Mouse (Mus musculus) CH12.LX (cell line): Measurements from ENCODE around the gene Plcb1. TPM values are rescaled to one million over a fixed set of nuclear protein-coding genes. Genes with fewer than 3 reads are reported as not detected.

Experiments used
- DNase-seq: peaks from one replicate; pipeline ENCODE4 v3.0.0-alpha.2; 2013; ENCODE audit errors: extremely low read depth
- H3K27ac ChIP-seq: 2 replicates; pipeline ENCODE4 v1.5.1; 2012; ENCODE audit warnings: low read depth, mild to moderate bottlenecking, control low read depth, moderate library complexity; ENCODE audit not compliant: insufficient read depth
- H3K27me3 ChIP-seq: replicated peaks from 2 replicates; pipeline ENCODE3; 2012; ENCODE audit warnings: inconsistent platforms
- H3K36me3 ChIP-seq, 2 experiments: replicated peaks in 1 of 2; 2 replicates each; pipeline versions ENCODE3 to v1.6.1; 2012; ENCODE audit warnings: inconsistent platforms in 1 of 2, low read length in 1 of 2, mild to moderate bottlenecking in 1 of 2, mixed read lengths in 1 of 2, moderate library complexity in 1 of 2; ENCODE audit not compliant: control insufficient read depth in 1 of 2, insufficient read depth in 1 of 2
- H3K4me1 ChIP-seq, 2 experiments: 2 replicates each; pipeline ENCODE4 v1.6.1; 2012; ENCODE audit warnings: inconsistent platforms in 1 of 2, moderate library complexity in 1 of 2; ENCODE audit not compliant: insufficient read depth in 2 of 2, control insufficient read depth in 1 of 2
- H3K4me2 ChIP-seq: 2 replicates; pipeline ENCODE4 v1.6.1; 2012; ENCODE audit warnings: low read depth, mild to moderate bottlenecking, control low read depth; ENCODE audit not compliant: poor library complexity, insufficient read depth, severe bottlenecking
- H3K4me3 ChIP-seq, 3 experiments: fragments of 150-350 bp in 1 of 3; sonication (generic) in 1 of 3; replicated peaks in 1 of 3; 2 replicates each; pipeline versions ENCODE3 to v1.5.1; 2011 to 2012; ENCODE audit warnings: low read depth in 2 of 3, low read length in 2 of 3, mild to moderate bottlenecking in 2 of 3, moderate library complexity in 2 of 3, control low read depth in 1 of 3, improper control_type of control experiment in 1 of 3, inconsistent platforms in 1 of 3, mixed read lengths in 1 of 3; ENCODE audit not compliant: poor library complexity in 1 of 3
- H3K79me2 ChIP-seq: replicated peaks from 2 replicates; pipeline ENCODE4 v1.6.1; 2012; ENCODE audit warnings: mild to moderate bottlenecking, moderate library complexity; ENCODE audit not compliant: control insufficient read depth, poor library complexity, insufficient read depth, severe bottlenecking; ENCODE audit errors: extremely low read depth
- H3K9ac ChIP-seq: 2 replicates; pipeline ENCODE4 v1.6.1; 2012; ENCODE audit warnings: low read depth, mild to moderate bottlenecking, control low read depth, moderate library complexity; ENCODE audit not compliant: insufficient read depth
- H3K9me3 ChIP-seq: replicated peaks from 2 replicates; pipeline ENCODE3; 2012; ENCODE audit warnings: low read length, inconsistent platforms, mixed read lengths
- BHLHE40 ChIP-seq: IDR thresholded peaks from 2 replicates; pipeline ENCODE4 v1.6.1; 2011; ENCODE audit warnings: mild to moderate bottlenecking, low read depth, low read length, improper control_type of control experiment
- CHD2 ChIP-seq: IDR thresholded peaks from 2 replicates; pipeline ENCODE4 v1.6.1; 2011; ENCODE audit warnings: low read length, improper control_type of control experiment
- CTCF ChIP-seq, 2 experiments: IDR thresholded peaks in 1 of 2; conservative IDR thresholded peaks in 1 of 2; 2 replicates each; pipeline ENCODE4 v1.5.1; 2011 to 2012; ENCODE audit warnings: low read depth in 2 of 2, low read length in 2 of 2, improper control_type of control experiment in 1 of 2, inconsistent platforms in 1 of 2, mild to moderate bottlenecking in 1 of 2, moderate library complexity in 1 of 2
- ETS1 ChIP-seq: conservative IDR thresholded peaks from 2 replicates; pipeline ENCODE4 v1.6.1; 2012; ENCODE audit warnings: low read depth, mild to moderate bottlenecking, inconsistent platforms, low read length, improper control_type of control experiment, moderate library complexity
- GABPA ChIP-seq: IDR thresholded peaks from 2 replicates; pipeline ENCODE4 v1.6.1; 2012; ENCODE audit warnings: low read depth, low read length, improper control_type of control experiment, inconsistent platforms; ENCODE audit not compliant: insufficient replicate concordance
- HCFC1 ChIP-seq: IDR thresholded peaks from 2 replicates; pipeline ENCODE4 v1.6.1; 2012; ENCODE audit warnings: low read depth, mild to moderate bottlenecking, inconsistent platforms, low read length, improper control_type of control experiment
- IRF4 ChIP-seq: IDR thresholded peaks from 2 replicates; pipeline ENCODE4 v1.6.1; 2014; ENCODE audit warnings: low read depth, mild to moderate bottlenecking, inconsistent platforms, low read length, improper control_type of control experiment
- JUN ChIP-seq: IDR thresholded peaks from 2 replicates; pipeline ENCODE4 v1.6.1; 2011; ENCODE audit warnings: low read depth, mild to moderate bottlenecking, low read length, improper control_type of control experiment, moderate library complexity; ENCODE audit not compliant: insufficient read depth
- JUND ChIP-seq: conservative IDR thresholded peaks from 2 replicates; pipeline ENCODE4 v1.6.1; 2011; ENCODE audit warnings: low read depth, low read length, improper control_type of control experiment
- KAT2A ChIP-seq: IDR thresholded peaks from 2 replicates; pipeline ENCODE4 v1.6.1; 2012; ENCODE audit warnings: low read length, improper control_type of control experiment, inconsistent platforms; ENCODE audit not compliant: insufficient replicate concordance
- MAFK ChIP-seq: IDR thresholded peaks from 2 replicates; pipeline ENCODE4 v1.6.1; 2011; ENCODE audit warnings: low read length, improper control_type of control experiment; ENCODE audit not compliant: insufficient replicate concordance
- MAX ChIP-seq: IDR thresholded peaks from 2 replicates; pipeline ENCODE4 v1.6.1; 2011; ENCODE audit warnings: low read length, improper control_type of control experiment
- MAZ ChIP-seq: IDR thresholded peaks from 2 replicates; pipeline ENCODE4 v1.6.1; 2012; ENCODE audit warnings: low read depth, mild to moderate bottlenecking, inconsistent platforms, low read length, improper control_type of control experiment, moderate library complexity
- MEF2A ChIP-seq: IDR thresholded peaks from 2 replicates; pipeline ENCODE4 v1.6.1; 2014; ENCODE audit warnings: low read depth, mild to moderate bottlenecking, inconsistent platforms, low read length, improper control_type of control experiment, borderline replicate concordance
- MXI1 ChIP-seq: IDR thresholded peaks from 2 replicates; pipeline ENCODE4 v1.6.1; 2011; ENCODE audit warnings: mild to moderate bottlenecking, low read depth, low read length, improper control_type of control experiment
- MYC ChIP-seq: IDR thresholded peaks from 2 replicates; pipeline ENCODE4 v1.6.1; 2011; ENCODE audit warnings: low read depth, mild to moderate bottlenecking, improper control_type of control experiment, low read length
- NELFE ChIP-seq: IDR thresholded peaks from 2 replicates; pipeline ENCODE4 v1.6.1; 2011; ENCODE audit warnings: low read depth, low read length, improper control_type of control experiment
- NRF1 ChIP-seq: IDR thresholded peaks from 2 replicates; pipeline ENCODE4 v1.6.1; 2014; ENCODE audit warnings: low read depth, mild to moderate bottlenecking, inconsistent platforms, low read length, improper control_type of control experiment, moderate library complexity
- POLR2AphosphoS2 ChIP-seq: IDR thresholded peaks from 2 replicates; pipeline ENCODE4 v1.6.1; 2011; ENCODE audit warnings: low read depth, low read length, improper control_type of control experiment
- RAD21 ChIP-seq: IDR thresholded peaks from 2 replicates; pipeline ENCODE4 v1.6.1; 2011; ENCODE audit warnings: low read depth, mild to moderate bottlenecking, low read length, improper control_type of control experiment, moderate library complexity
- SMC3 ChIP-seq: IDR thresholded peaks from 2 replicates; pipeline ENCODE4 v1.6.1; 2011; ENCODE audit warnings: low read depth, low read length, improper control_type of control experiment
- TBP ChIP-seq: conservative IDR thresholded peaks from 2 replicates; pipeline ENCODE4 v1.6.1; 2011; ENCODE audit warnings: low read depth, low read length, improper control_type of control experiment
- UBTF ChIP-seq: IDR thresholded peaks from 2 replicates; pipeline ENCODE4 v1.6.1; 2012; ENCODE audit warnings: low read depth, mild to moderate bottlenecking, inconsistent platforms, low read length, improper control_type of control experiment, moderate library complexity
- USF2 ChIP-seq: conservative IDR thresholded peaks from 2 replicates; pipeline ENCODE4 v1.6.1; 2011; ENCODE audit warnings: low read depth, low read length, improper control_type of control experiment
- ZC3H11A ChIP-seq: IDR thresholded peaks from 2 replicates; pipeline ENCODE4 v1.6.1; 2012; ENCODE audit warnings: low read depth, mild to moderate bottlenecking, inconsistent platforms, low read length, improper control_type of control experiment
- ZKSCAN1 ChIP-seq: IDR thresholded peaks from 2 replicates; pipeline ENCODE4 v1.6.1; 2012; ENCODE audit warnings: low read depth, inconsistent platforms, low read length, improper control_type of control experiment, borderline replicate concordance
- ZNF384 ChIP-seq: IDR thresholded peaks from 2 replicates; pipeline ENCODE4 v1.6.1; 2012; ENCODE audit warnings: low read depth, low read length, improper control_type of control experiment, inconsistent platforms
- dilution Hi-C: fragments of 300-500 bp; cut with MboI; formaldehyde crosslinking; loops from 2 replicates; pipeline ENCODE4 v1.14.3; 2020; ENCODE audit warnings: low sequenced_read_pairs; ENCODE audit not compliant: extremely low pct_unique_long_range_greater_than_20kb, extremely low pct_ligation_motif_present
- in situ Hi-C: fragments of 300-500 bp; cut with MboI; formaldehyde crosslinking; loops from 3 replicates; pipeline ENCODE4 v1.14.3; 2019; ENCODE audit warnings: low sequenced_read_pairs, low pct_ligation_motif_present, low pct_unique_long_range_greater_than_20kb, mixed read lengths
- polyA plus RNA-seq: library from polyadenylated mRNA; unstranded; fragments of >175 nt; gene quantifications from 2 replicates; pipeline ENCODE4 v1.2.1, GENCODE M21; 2012; ENCODE audit warnings: low read depth; ENCODE audit not compliant: insufficient read length
- total RNA-seq, 2 experiments: library from RNA; depleted of rRNA; stranded (reverse); fragments of 300-350 nt in 1 of 2; fragments of >200 nt in 1 of 2; gene quantifications; 2 replicates each; pipeline ENCODE4 v1.2.3; 2012 to 2014

Gene Plcb1
- total and polyA plus RNA-seq, 3 experiments: not detected

GRCm38 (mm10) chr2:135161673-135162072 lies 375.8 kb downstream of the Plcb1 start:
- no peak for TF ChIP-seq JUND
- TF ChIP-seq HCFC1: no peak
- in situ Hi-C loops (no loop called here), dilution Hi-C loops (no loop called here)
- Histone ChIP-seq H3K27ac (no peak overlapping the region), H3K9me3 (peaks cover 53% of the 10 kb centered on the region), H3K27me3 (no peaks in the 10 kb centered on the region), H3K9ac (no peak overlapping the region), H3K4me2 (no peak overlapping the region), H3K36me3 (no peaks in the 10 kb centered on the region), H3K79me2 (no peaks in the 10 kb centered on the region), H3K4me1 (no peaks in the 10 kb centered on the region), H3K4me3 (no peak overlapping the region)
- no peak for DNase-seq

DNA sequence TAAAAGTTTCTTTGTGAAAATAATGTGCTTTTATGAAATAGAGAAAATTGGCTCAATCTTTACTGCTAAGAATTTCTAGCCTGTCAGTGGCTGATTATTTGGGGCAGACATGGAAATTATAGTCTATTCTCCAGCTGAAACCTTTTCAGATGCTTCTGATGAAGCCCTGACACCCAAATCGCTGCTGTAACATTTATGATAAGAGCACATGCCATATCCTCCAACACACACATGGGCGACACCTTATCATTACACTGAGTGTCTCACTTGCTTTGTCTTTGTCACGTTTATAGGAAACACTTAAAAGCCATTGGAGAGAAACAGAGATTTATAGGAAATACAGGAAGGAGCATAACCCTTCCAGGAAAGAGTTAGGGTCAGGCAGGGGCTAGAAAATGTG lies 379.6 kb downstream of the Plcb1 start:
- dilution Hi-C loops (no loop called here), in situ Hi-C loops (no loop called here)
- no peaks in the 10 kb centered on the region for H3K27me3 ChIP-seq

DNA sequence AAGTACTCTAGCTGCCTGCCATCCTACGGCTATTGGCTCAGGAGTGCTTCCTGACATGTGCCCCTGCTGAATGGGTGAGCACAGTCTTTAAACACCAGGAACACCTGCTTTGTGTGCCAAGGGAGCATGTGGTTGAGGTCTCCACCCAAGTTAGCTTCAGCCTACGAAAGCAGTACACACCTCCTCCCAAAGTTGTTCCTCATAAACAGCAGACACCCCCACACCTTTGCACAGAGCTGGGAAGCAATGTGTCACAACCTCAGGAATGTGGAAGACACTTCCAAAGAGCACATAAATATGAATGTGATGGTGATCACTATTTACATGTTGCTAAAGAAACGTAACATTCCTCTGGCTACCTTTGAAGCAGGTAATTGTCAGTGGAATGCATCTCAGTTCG lies 389.7 kb downstream of the Plcb1 start:
- in situ Hi-C loops: no loop called here
- H3K79me2 ChIP-seq: no peaks in the 10 kb centered on the region
- H3K4me3 ChIP-seq: no peak overlapping the region
- TF ChIP-seq ZC3H11A (no peak), POLR2AphosphoS2 (no peak), ZNF384 (no peak), SMC3 (no peak), KAT2A (no peak), MYC (no peak), CHD2 (no peak), JUND (no peak), NRF1 (no peak), MAZ (no peak), TBP (no peak), UBTF (no peak), USF2 (no peak), BHLHE40 (no peak), ZKSCAN1 (no peak), ETS1 (no peak), NELFE (no peak), GABPA (no peak), IRF4 (no peak)
- TF ChIP-seq, all 38 proteins: peak for 0
- Histone ChIP-seq H3K4me2 (no peak overlapping the region), H3K4me1 (no peaks in the 10 kb centered on the region), H3K36me3 (no peaks in the 10 kb centered on the region), H3K27me3 (no peaks in the 10 kb centered on the region), H3K9ac (no peak overlapping the region), H3K9me3 (peaks cover 60% of the 10 kb centered on the region), H3K27ac (no peak overlapping the region)
- dilution Hi-C loops: no loop called here
- DNase-seq: no peak

More for the DNA sequence above, 379.6 kb downstream of the Plcb1 start:
- Histone ChIP-seq H3K4me2 (no peak overlapping the region), H3K4me1 (no peaks in the 10 kb centered on the region), H3K9ac (no peak overlapping the region)
- TF ChIP-seq MEF2A (no peak), JUND (no peak), NELFE (no peak), MXI1 (no peak), MAX (no peak), POLR2AphosphoS2 (no peak), USF2 (no peak), JUN (no peak), CTCF (conservative IDR thresholded peaks at IDR 0.05 in 1 of 2, IDR thresholded peaks at IDR 0.05 in 1 of 2; ENCODE audit: low read depth in 2 of 2, low read length in 2 of 2) (no peak), KAT2A (no peak), RAD21 (no peak), GABPA (no peak), MAFK (no peak)
- TF ChIP-seq, all 38 proteins: peak for 0
- Histone ChIP-seq H3K27ac (no peak overlapping the region), H3K9me3 (peaks cover 42% of the 10 kb centered on the region), H3K79me2 (no peaks in the 10 kb centered on the region), H3K36me3 (no peaks in the 10 kb centered on the region), H3K4me3 (no peak overlapping the region)
- DNase-seq: no peak
